Mouse (Mus musculus) cortical plate, adult 2 months (tissue): ENCODE results near the gene 0610010K14Rik.

Experiments used
- CTCF ChIP-seq: fragments of 200-500 bp; IDR thresholded peaks from 2 replicates; pipeline ENCODE4 v1.5.1; 2011; ENCODE audit warnings: mild to moderate bottlenecking, control low read depth, low read length; ENCODE audit not compliant: insufficient read depth; ENCODE audit errors: extremely low read depth
- POLR2A ChIP-seq: fragments of 200-500 bp; IDR thresholded peaks from 2 replicates; pipeline ENCODE4 v1.6.1; 2011; ENCODE audit warnings: mild to moderate bottlenecking, low read length, control low read depth; ENCODE audit not compliant: insufficient read depth; ENCODE audit errors: extremely low read depth

DNA sequence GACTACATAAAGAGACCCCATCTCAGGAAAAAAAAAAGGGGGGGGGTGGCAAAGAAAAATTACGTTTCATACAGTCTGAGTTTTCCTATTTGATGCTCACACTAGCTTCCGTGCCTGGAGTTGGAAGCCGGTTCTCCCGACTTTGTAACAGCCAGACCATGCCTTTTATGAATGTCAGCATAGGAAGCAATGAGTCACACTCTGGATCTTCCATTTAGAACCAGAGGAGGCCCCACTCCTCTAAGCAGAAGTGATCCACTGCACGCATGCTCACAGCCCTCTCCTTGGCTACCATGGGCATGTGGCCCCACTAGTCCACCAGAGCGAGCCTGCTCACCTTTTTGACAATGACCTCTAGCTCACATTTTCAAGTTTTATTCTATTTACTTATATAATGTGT lies 46.5 kb downstream of the 0610010K14Rik start:
- no peak for TF ChIP-seq CTCF
- TF ChIP-seq POLR2A, result no peak
